Mouse (Mus musculus): ENCODE results near the gene Cycs. TPM values are rescaled to one million over a fixed set of nuclear protein-coding genes. Genes with fewer than 3 reads are reported as not detected.

The Cycs gene
- polyA plus RNA-seq, 2 experiments: 21.6 to 44.9 TPM

GRCm38 (mm10) chr6:50552881-50553518 lies 13.3 kb downstream of the Cycs start:
- Histone ChIP-seq H3K4me2 (ENCODE audit: low read depth) (0 out of 2 replicates have a peak overlapping the region, but pooled peaks have one; percentile 2), H3K9me3 (ENCODE audit: control insufficient read depth, low read length) (no peaks in the 10 kb centered on the region), H3K4me3 (ENCODE audit: insufficient read depth in 1 of 2, low read depth in 2 of 2, low read length in 2 of 2) (no peak overlapping the region), H3K9ac (replicated peaks) (no peak overlapping the region), H3K27ac (no peak overlapping the region), H3K4me1 (replicated peaks; ENCODE audit: control insufficient read depth in 2 of 2, insufficient read depth in 2 of 2, low read length in 1 of 2) (peaks cover 0 to 5% of the 10 kb centered on the region in 2 experiments; a peak in 1 of 4 replicates), H3K36me3 (replicated peaks; ENCODE audit: control insufficient read depth, insufficient read depth, low read depth) (no peaks in the 10 kb centered on the region), H3K27me3 (ENCODE audit: control insufficient read depth, insufficient read depth, low read length) (no peaks in the 10 kb centered on the region)
- DNase-seq (ENCODE audit: low read depth in 3 of 3, low spot score in 3 of 3) (peak in 2 of 3 experiments; percentile 17 to 28), ATAC-seq (ENCODE audit: insufficient read depth) (peak; percentile 70)
- 59% methylated on average over 5 of the region's 5 CpGs for WGBS (ENCODE audit: insufficient replicate concordance)
- no peak for TF ChIP-seq EP300 (IDR thresholded peaks at IDR 0.05; ENCODE audit: low read depth)
- no peak for TF ChIP-seq CTCF (IDR thresholded peaks at IDR 0.05; ENCODE audit: low read depth)

GRCm38 (mm10) chr6:50549791-50550190 lies 16.5 kb downstream of the Cycs start:
- Histone ChIP-seq H3K27ac (no peak overlapping the region), H3K4me1 (replicated peaks; ENCODE audit: control insufficient read depth in 2 of 2, insufficient read depth in 2 of 2, low read length in 1 of 2) (peaks cover 0 to 9% of the 10 kb centered on the region in 2 experiments; a peak in 2 of 4 replicates), H3K9me3 (ENCODE audit: control insufficient read depth, low read length) (no peaks in the 10 kb centered on the region), H3K4me3 (ENCODE audit: insufficient read depth in 1 of 2, low read depth in 2 of 2, low read length in 2 of 2) (no peak overlapping the region), H3K9ac (replicated peaks) (no peak overlapping the region), H3K4me2 (ENCODE audit: low read depth) (no peak overlapping the region), H3K36me3 (replicated peaks; ENCODE audit: control insufficient read depth, insufficient read depth, low read depth) (no peaks in the 10 kb centered on the region), H3K27me3 (ENCODE audit: control insufficient read depth, insufficient read depth, low read length) (no peaks in the 10 kb centered on the region)
- no peak for DNase-seq (ENCODE audit: low read depth in 3 of 3, low spot score in 3 of 3)
- TF ChIP-seq EP300 (IDR thresholded peaks at IDR 0.05; ENCODE audit: low read depth): no peak
- TF ChIP-seq CTCF (IDR thresholded peaks at IDR 0.05; ENCODE audit: low read depth): no peak
- ATAC-seq (ENCODE audit: insufficient read depth): no peak
- 67% methylated on average over 7 of the region's 7 CpGs for WGBS (ENCODE audit: insufficient replicate concordance)

GRCm38 (mm10) chr6:50549051-50549450 lies 17.3 kb downstream of the Cycs start:
- Histone ChIP-seq H3K9ac (replicated peaks) (no peak overlapping the region), H3K4me3 (ENCODE audit: insufficient read depth in 1 of 2, low read depth in 2 of 2, low read length in 2 of 2) (no peak overlapping the region), H3K9me3 (ENCODE audit: control insufficient read depth, low read length) (no peaks in the 10 kb centered on the region), H3K36me3 (replicated peaks; ENCODE audit: control insufficient read depth, insufficient read depth, low read depth) (no peaks in the 10 kb centered on the region), H3K4me2 (ENCODE audit: low read depth) (no peak overlapping the region), H3K27me3 (ENCODE audit: control insufficient read depth, insufficient read depth, low read length) (no peaks in the 10 kb centered on the region), H3K27ac (no peak overlapping the region), H3K4me1 (replicated peaks; ENCODE audit: control insufficient read depth in 2 of 2, insufficient read depth in 2 of 2, low read length in 1 of 2) (peaks cover 0 to 9% of the 10 kb centered on the region in 2 experiments; a peak in 2 of 4 replicates)
- WGBS (ENCODE audit: insufficient replicate concordance): 56% methylated on average over 5 of the region's 5 CpGs
- TF ChIP-seq EP300 (IDR thresholded peaks at IDR 0.05; ENCODE audit: low read depth) (no peak), CTCF (IDR thresholded peaks at IDR 0.05; ENCODE audit: low read depth) (no peak)
- ATAC-seq (ENCODE audit: insufficient read depth) (no peak), DNase-seq (ENCODE audit: low read depth in 3 of 3, low spot score in 3 of 3) (no peak)

- Histone ChIP-seq H3K36me3 (replicated peaks; ENCODE audit: control insufficient read depth, insufficient read depth, low read depth) (no peaks in the 10 kb centered on the region), H3K4me3 (ENCODE audit: insufficient read depth in 1 of 2, low read depth in 2 of 2, low read length in 2 of 2) (no peak overlapping the region), H3K27ac (no peak overlapping the region), H3K4me2 (ENCODE audit: low read depth) (peak overlapping the region; percentile 6; the same call in 1 of the 2 replicates), H3K9ac (replicated peaks) (no peak overlapping the region), H3K27me3 (ENCODE audit: control insufficient read depth, insufficient read depth, low read length) (no peaks in the 10 kb centered on the region), H3K4me1 (replicated peaks; ENCODE audit: control insufficient read depth in 2 of 2, insufficient read depth in 2 of 2, low read length in 1 of 2) (peaks cover 0 to 4% of the 10 kb centered on the region in 2 experiments; a peak in 2 of 4 replicates), H3K9me3 (ENCODE audit: control insufficient read depth, low read length) (no peaks in the 10 kb centered on the region)
- ATAC-seq (ENCODE audit: insufficient read depth) (no peak), DNase-seq (ENCODE audit: low read depth in 3 of 3, low spot score in 3 of 3) (peak in 2 of 3 experiments; percentile 18 to 25)
- WGBS (ENCODE audit: insufficient replicate concordance): 15% methylated on average over 10 of the region's 10 CpGs
- no peak for TF ChIP-seq EP300 (IDR thresholded peaks at IDR 0.05; ENCODE audit: low read depth)
- peak; percentile 75 for TF ChIP-seq CTCF (IDR thresholded peaks at IDR 0.05; ENCODE audit: low read depth)
Observed at GRCm38 (mm10) chr6:50545412-50546043, 20.8 kb downstream of the Cycs start.

GRCm38 (mm10) chr6:50542535-50542934 lies 23.8 kb downstream of the Cycs start:
- TF ChIP-seq CTCF (IDR thresholded peaks at IDR 0.05; ENCODE audit: low read depth) (no peak), EP300 (IDR thresholded peaks at IDR 0.05; ENCODE audit: low read depth) (no peak)
- Histone ChIP-seq H3K27ac (no peak overlapping the region), H3K27me3 (ENCODE audit: control insufficient read depth, insufficient read depth, low read length) (no peaks in the 10 kb centered on the region), H3K4me3 (ENCODE audit: insufficient read depth in 1 of 2, low read depth in 2 of 2, low read length in 2 of 2) (no peak overlapping the region), H3K4me2 (ENCODE audit: low read depth) (no peak overlapping the region), H3K9me3 (ENCODE audit: control insufficient read depth, low read length) (no peaks in the 10 kb centered on the region), H3K36me3 (replicated peaks; ENCODE audit: control insufficient read depth, insufficient read depth, low read depth) (no peaks in the 10 kb centered on the region), H3K9ac (replicated peaks) (no peak overlapping the region), H3K4me1 (replicated peaks; ENCODE audit: control insufficient read depth in 2 of 2, insufficient read depth in 2 of 2, low read length in 1 of 2) (peaks cover 0 to 4% of the 10 kb centered on the region in 2 experiments; a peak in 2 of 4 replicates)
- ATAC-seq (ENCODE audit: insufficient read depth): no peak
- no peak for DNase-seq (ENCODE audit: low read depth in 3 of 3, low spot score in 3 of 3)
- WGBS (ENCODE audit: insufficient replicate concordance): 52% methylated on average over 1 of the region's 1 CpGs

All from liver, embryonic 14.5 days (tissue).